In the genomic region with DNA sequence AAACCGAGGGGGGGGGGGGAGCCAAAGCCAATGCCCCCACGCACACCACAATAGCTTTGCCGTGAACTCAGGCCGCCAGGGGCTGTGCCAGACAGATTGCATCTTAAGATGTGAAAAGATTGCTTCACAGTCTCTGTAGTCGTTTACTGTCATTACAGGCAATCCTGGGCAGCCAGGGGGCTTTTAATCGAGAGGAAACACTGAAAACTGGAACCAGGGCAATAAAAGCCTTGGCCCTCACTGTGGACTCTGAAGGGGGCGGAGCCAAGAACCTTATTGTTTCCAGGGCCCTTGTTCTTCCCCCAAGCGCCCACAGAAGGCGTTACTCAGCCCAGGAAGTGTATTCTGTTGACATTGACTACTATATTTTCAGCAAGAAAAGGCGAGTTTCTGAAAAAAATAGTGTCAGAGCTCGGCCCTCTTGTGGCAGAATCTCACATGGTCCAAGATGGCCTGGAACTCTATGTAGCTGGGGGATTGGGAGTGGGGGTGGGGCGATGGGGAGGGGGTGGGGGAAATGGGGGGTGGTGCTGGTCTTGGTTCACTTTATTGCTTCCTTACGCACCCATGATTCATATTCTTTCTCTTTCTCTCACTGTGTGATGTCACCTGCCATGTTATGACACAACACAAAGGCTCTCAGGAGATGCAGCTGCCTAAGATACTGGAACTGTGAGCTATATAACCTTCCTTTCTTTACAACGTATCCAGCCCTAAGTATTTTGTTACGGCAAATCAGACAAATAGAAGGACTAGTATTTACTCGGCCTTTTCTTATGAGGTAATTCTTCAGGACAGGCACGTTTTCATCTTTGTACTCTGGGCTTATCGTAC, we compare ENCODE assay signal across 1 mouse cellular context.
TF ChIP-seq lines count a peak whose summit lies in the region.

No protein-coding gene starts in this region.

TF ChIP-seq in MEL, 35 proteins besides CTCF, POLR2A, EP300 and RAD21 (continued from another document):
- TF ChIP-seq HCFC1 (IDR thresholded peaks at IDR 0.05; ENCODE audit: low read depth, low read length) = no peak
- peak; percentile 45; the same call in 1 of the 2 replicates for TF ChIP-seq ELF1 (IDR thresholded peaks at IDR 0.05; ENCODE audit: low read depth, low read length)
- TF ChIP-seq SMC3 (IDR thresholded peaks at IDR 0.05; ENCODE audit: low read depth, low read length) = peak; percentile 53
- TF ChIP-seq MEF2A (IDR thresholded peaks at IDR 0.05; ENCODE audit: extremely low read depth, insufficient replicate concordance, low read depth, low read length, poor library complexity, severe bottlenecking) = no peak
- TF ChIP-seq USF1 (IDR thresholded peaks at IDR 0.05; ENCODE audit: low read depth, low read length) = no peak
- no peak for TF ChIP-seq UBTF (IDR thresholded peaks at IDR 0.05; ENCODE audit: borderline replicate concordance, insufficient read depth, low read depth, low read length)
- no peak for TF ChIP-seq ZKSCAN1 (IDR thresholded peaks at IDR 0.05; ENCODE audit: low read depth, low read length)
- TF ChIP-seq MXI1 (IDR thresholded peaks at IDR 0.05; ENCODE audit: low read depth, low read length) = no peak
- TF ChIP-seq POLR2AphosphoS2 (IDR thresholded peaks at IDR 0.05; ENCODE audit: low read length) = no peak
- no peak for TF ChIP-seq SIN3A (IDR thresholded peaks at IDR 0.05; ENCODE audit: low read length)
- TF ChIP-seq TCF12 (IDR thresholded peaks at IDR 0.05; ENCODE audit: low read depth, low read length) = no peak
- TF ChIP-seq JUND (IDR thresholded peaks at IDR 0.05; ENCODE audit: low read depth, low read length) = no peak
